Mouse (Mus musculus): ENCODE results near the gene Prss57. TPM values are rescaled to one million over a fixed set of nuclear protein-coding genes. Genes with fewer than 3 reads are reported as not detected.

The Prss57 gene
- total RNA-seq (2022): under 1 TPM in 2 of 4 experiments, not detected in 2; 0.13 to 0.38 TPM

- DNase-seq: no peak
These were observed at the start of gene Prss57 for GRCm38 (mm10) chr10:79790861-79791260. Prss57 (minus strand) TSS chr10:79790961.

GRCm38 (mm10) chr10:79840091-79840490, 49.3 kb upstream of the Prss57 start:
- no peak for DNase-seq

GRCm38 (mm10) chr10:79838151-79838550, 47.4 kb upstream of the Prss57 start:
- no peak for DNase-seq

- DNase-seq: no peak
These were observed 46.2 kb upstream of the Prss57 start for GRCm38 (mm10) chr10:79836918-79837317.

GRCm38 (mm10) chr10:79834769-79835398, 44.1 kb upstream of the Prss57 start:
- DNase-seq: no peak

- DNase-seq: no peak
These were observed 42.0 kb upstream of the Prss57 start for GRCm38 (mm10) chr10:79832786-79833181.

- DNase-seq: no peak
These were observed 41.4 kb upstream of the Prss57 start for GRCm38 (mm10) chr10:79832026-79832785.

GRCm38 (mm10) chr10:79831583-79831982, 40.8 kb upstream of the Prss57 start:
- no peak for DNase-seq

- DNase-seq: no peak
These were observed 33.7 kb upstream of the Prss57 start for GRCm38 (mm10) chr10:79824413-79824812.

- no peak for DNase-seq
These were observed 32.2 kb upstream of the Prss57 start for GRCm38 (mm10) chr10:79823011-79823410.

- no peak for DNase-seq
These were observed 31.6 kb upstream of the Prss57 start for GRCm38 (mm10) chr10:79822372-79822771.

- DNase-seq: no peak
These were observed 31.0 kb upstream of the Prss57 start for GRCm38 (mm10) chr10:79821731-79822130.

- no peak for DNase-seq
These were observed 30.0 kb upstream of the Prss57 start, which contains the start of gene Misp for GRCm38 (mm10) chr10:79820782-79821181. Misp (plus strand) TSS chr10:79820989.

- no peak for DNase-seq
These were observed 29.5 kb upstream of the Prss57 start for GRCm38 (mm10) chr10:79820277-79820676.

- no peak for DNase-seq
These were observed 28.8 kb upstream of the Prss57 start for GRCm38 (mm10) chr10:79819606-79820005.

GRCm38 (mm10) chr10:79818225-79818624, 27.5 kb upstream of the Prss57 start:
- DNase-seq: no peak

GRCm38 (mm10) chr10:79817111-79817510, 26.4 kb upstream of the Prss57 start:
- DNase-seq: no peak

- DNase-seq: no peak
These were observed 25.1 kb upstream of the Prss57 start for GRCm38 (mm10) chr10:79815671-79816494.

- DNase-seq: no peak
These were observed 23.6 kb upstream of the Prss57 start for GRCm38 (mm10) chr10:79814271-79814842.

- peak; percentile 71 for DNase-seq
These were observed 21.2 kb upstream of the Prss57 start for GRCm38 (mm10) chr10:79811736-79812637.

GRCm38 (mm10) chr10:79808728-79809127, 18.0 kb upstream of the Prss57 start:
- no peak for DNase-seq

- DNase-seq: no peak
These were observed 17.1 kb upstream of the Prss57 start for GRCm38 (mm10) chr10:79807826-79808225.
